Mouse (Mus musculus): ENCODE measurements around the gene Atp8b5. TPM values are rescaled to one million over a fixed set of nuclear protein-coding genes. Genes with fewer than 3 reads are reported as not detected.

The Atp8b5 gene
- polyA plus RNA-seq, 1 experiment = 27.9 TPM

- Histone ChIP-seq H3K4me1 (ENCODE audit: control insufficient read depth, insufficient read depth, low read length) (no peaks in the 10 kb centered on the region), H3K36me3 (ENCODE audit: control insufficient read depth, insufficient read depth, low read length) (no peaks in the 10 kb centered on the region; the same call in 1 of the 2 replicates), H3K27me3 (ENCODE audit: control insufficient read depth, insufficient read depth, low read length) (no peaks in the 10 kb centered on the region), H3K4me3 (ENCODE audit: control insufficient read depth, low read depth, low read length) (no peak overlapping the region), H3K27ac (ENCODE audit: control insufficient read depth, insufficient read depth, low read depth, low read length) (no peak overlapping the region)
- TF ChIP-seq POLR2A (IDR thresholded peaks at IDR 0.05; ENCODE audit: control insufficient read depth, low read depth, low read length) (no peak), CTCF (IDR thresholded peaks at IDR 0.05; ENCODE audit: control insufficient read depth, insufficient read depth, insufficient replicate concordance, low read depth, low read length) (no peak)
Measured at GRCm38 (mm10) chr4:43244022-43244421, 22.9 kb upstream of the Atp8b5 start.

GRCm38 (mm10) chr4:43245776-43246175, 21.2 kb upstream of the Atp8b5 start:
- no peak overlapping the region for H3K27ac ChIP-seq (ENCODE audit: control insufficient read depth, insufficient read depth, low read depth, low read length)
- no peaks in the 10 kb centered on the region for H3K36me3 ChIP-seq (ENCODE audit: control insufficient read depth, insufficient read depth, low read length)
- no peak for TF ChIP-seq CTCF (IDR thresholded peaks at IDR 0.05; ENCODE audit: control insufficient read depth, insufficient read depth, insufficient replicate concordance, low read depth, low read length)
- no peak for TF ChIP-seq POLR2A (IDR thresholded peaks at IDR 0.05; ENCODE audit: control insufficient read depth, low read depth, low read length)
- H3K4me1 ChIP-seq (ENCODE audit: control insufficient read depth, insufficient read depth, low read length) = no peaks in the 10 kb centered on the region
- H3K27me3 ChIP-seq (ENCODE audit: control insufficient read depth, insufficient read depth, low read length) = no peaks in the 10 kb centered on the region
- H3K4me3 ChIP-seq (ENCODE audit: control insufficient read depth, low read depth, low read length) = no peak overlapping the region

- H3K4me3 ChIP-seq (ENCODE audit: control insufficient read depth, low read depth, low read length) = no peak overlapping the region
- H3K36me3 ChIP-seq (ENCODE audit: control insufficient read depth, insufficient read depth, low read length) = no peaks in the 10 kb centered on the region
- TF ChIP-seq CTCF (IDR thresholded peaks at IDR 0.05; ENCODE audit: control insufficient read depth, insufficient read depth, insufficient replicate concordance, low read depth, low read length) = no peak
- no peaks in the 10 kb centered on the region for H3K4me1 ChIP-seq (ENCODE audit: control insufficient read depth, insufficient read depth, low read length)
- H3K27me3 ChIP-seq (ENCODE audit: control insufficient read depth, insufficient read depth, low read length) = no peaks in the 10 kb centered on the region
- no peak overlapping the region for H3K27ac ChIP-seq (ENCODE audit: control insufficient read depth, insufficient read depth, low read depth, low read length)
Measured at GRCm38 (mm10) chr4:43248026-43248425, 18.9 kb upstream of the Atp8b5 start.

GRCm38 (mm10) chr4:43248909-43249308, 18.1 kb upstream of the Atp8b5 start:
- Histone ChIP-seq H3K4me1 (ENCODE audit: control insufficient read depth, insufficient read depth, low read length) (no peaks in the 10 kb centered on the region), H3K4me3 (ENCODE audit: control insufficient read depth, low read depth, low read length) (no peak overlapping the region), H3K27me3 (ENCODE audit: control insufficient read depth, insufficient read depth, low read length) (no peaks in the 10 kb centered on the region), H3K27ac (ENCODE audit: control insufficient read depth, insufficient read depth, low read depth, low read length) (no peak overlapping the region), H3K36me3 (ENCODE audit: control insufficient read depth, insufficient read depth, low read length) (no peaks in the 10 kb centered on the region)
- no peak for TF ChIP-seq POLR2A (IDR thresholded peaks at IDR 0.05; ENCODE audit: control insufficient read depth, low read depth, low read length)

- Histone ChIP-seq H3K36me3 (ENCODE audit: control insufficient read depth, insufficient read depth, low read length) (peaks cover 1% of the 10 kb centered on the region; the same call in 1 of the 2 replicates), H3K27me3 (ENCODE audit: control insufficient read depth, insufficient read depth, low read length) (no peaks in the 10 kb centered on the region), H3K4me1 (ENCODE audit: control insufficient read depth, insufficient read depth, low read length) (no peaks in the 10 kb centered on the region), H3K27ac (ENCODE audit: control insufficient read depth, insufficient read depth, low read depth, low read length) (no peak overlapping the region), H3K4me3 (ENCODE audit: control insufficient read depth, low read depth, low read length) (no peak overlapping the region)
- no peak for TF ChIP-seq CTCF (IDR thresholded peaks at IDR 0.05; ENCODE audit: control insufficient read depth, insufficient read depth, insufficient replicate concordance, low read depth, low read length)
- TF ChIP-seq POLR2A (IDR thresholded peaks at IDR 0.05; ENCODE audit: control insufficient read depth, low read depth, low read length) = no peak
Measured at GRCm38 (mm10) chr4:43251269-43251668, 15.7 kb upstream of the Atp8b5 start.

GRCm38 (mm10) chr4:43257040-43257439, 9.9 kb upstream of the Atp8b5 start:
- Histone ChIP-seq H3K4me1 (ENCODE audit: control insufficient read depth, insufficient read depth, low read length) (no peaks in the 10 kb centered on the region), H3K27me3 (ENCODE audit: control insufficient read depth, insufficient read depth, low read length) (no peaks in the 10 kb centered on the region), H3K4me3 (ENCODE audit: control insufficient read depth, low read depth, low read length) (no peak overlapping the region), H3K27ac (ENCODE audit: control insufficient read depth, insufficient read depth, low read depth, low read length) (no peak overlapping the region), H3K36me3 (ENCODE audit: control insufficient read depth, insufficient read depth, low read length) (peaks cover 1% of the 10 kb centered on the region; the same call in 1 of the 2 replicates)
- TF ChIP-seq POLR2A (IDR thresholded peaks at IDR 0.05; ENCODE audit: control insufficient read depth, low read depth, low read length) (no peak), CTCF (IDR thresholded peaks at IDR 0.05; ENCODE audit: control insufficient read depth, insufficient read depth, insufficient replicate concordance, low read depth, low read length) (no peak)

- TF ChIP-seq CTCF (IDR thresholded peaks at IDR 0.05; ENCODE audit: control insufficient read depth, insufficient read depth, insufficient replicate concordance, low read depth, low read length) = no peak
- TF ChIP-seq POLR2A (IDR thresholded peaks at IDR 0.05; ENCODE audit: control insufficient read depth, low read depth, low read length) = no peak
- Histone ChIP-seq H3K27me3 (ENCODE audit: control insufficient read depth, insufficient read depth, low read length) (no peaks in the 10 kb centered on the region), H3K4me3 (ENCODE audit: control insufficient read depth, low read depth, low read length) (no peak overlapping the region), H3K27ac (ENCODE audit: control insufficient read depth, insufficient read depth, low read depth, low read length) (no peak overlapping the region), H3K36me3 (ENCODE audit: control insufficient read depth, insufficient read depth, low read length) (peaks cover 1% of the 10 kb centered on the region; the same call in 1 of the 2 replicates), H3K4me1 (ENCODE audit: control insufficient read depth, insufficient read depth, low read length) (no peaks in the 10 kb centered on the region)
Measured at GRCm38 (mm10) chr4:43258556-43258955, 8.4 kb upstream of the Atp8b5 start.

- no peak overlapping the region for H3K27ac ChIP-seq (ENCODE audit: control insufficient read depth, insufficient read depth, low read depth, low read length)
- no peaks in the 10 kb centered on the region for H3K4me1 ChIP-seq (ENCODE audit: control insufficient read depth, insufficient read depth, low read length)
- H3K4me3 ChIP-seq (ENCODE audit: control insufficient read depth, low read depth, low read length) = no peak overlapping the region
- no peaks in the 10 kb centered on the region for H3K27me3 ChIP-seq (ENCODE audit: control insufficient read depth, insufficient read depth, low read length)
- H3K36me3 ChIP-seq (ENCODE audit: control insufficient read depth, insufficient read depth, low read length) = peaks cover 1% of the 10 kb centered on the region; the same call in 1 of the 2 replicates
- TF ChIP-seq CTCF (IDR thresholded peaks at IDR 0.05; ENCODE audit: control insufficient read depth, insufficient read depth, insufficient replicate concordance, low read depth, low read length) (no peak), POLR2A (IDR thresholded peaks at IDR 0.05; ENCODE audit: control insufficient read depth, low read depth, low read length) (no peak)
Measured at GRCm38 (mm10) chr4:43259435-43259834, 7.5 kb upstream of the Atp8b5 start.
